Mouse (Mus musculus) testis, adult 10 weeks (tissue): ENCODE measurements around the gene Plxnb2. TPM values are rescaled to one million over a fixed set of nuclear protein-coding genes. Genes with fewer than 3 reads are reported as not detected.

Source experiments
- polyA plus RNA-seq: library from polyadenylated mRNA; stranded (reverse); fragments of 350-450 nt; fragmentation: Illumina TruSeq; extraction: RNeasy Lipid Tissue Mini Kit (QIAGEN cat#74804); gene quantifications from one replicate; pipeline ENCODE4 v1.2.3, GENCODE M21; 2014; ENCODE audit warnings: low read depth, low replicate concordance

Gene Plxnb2
- 4.6 TPM for polyA plus RNA-seq

DNA sequence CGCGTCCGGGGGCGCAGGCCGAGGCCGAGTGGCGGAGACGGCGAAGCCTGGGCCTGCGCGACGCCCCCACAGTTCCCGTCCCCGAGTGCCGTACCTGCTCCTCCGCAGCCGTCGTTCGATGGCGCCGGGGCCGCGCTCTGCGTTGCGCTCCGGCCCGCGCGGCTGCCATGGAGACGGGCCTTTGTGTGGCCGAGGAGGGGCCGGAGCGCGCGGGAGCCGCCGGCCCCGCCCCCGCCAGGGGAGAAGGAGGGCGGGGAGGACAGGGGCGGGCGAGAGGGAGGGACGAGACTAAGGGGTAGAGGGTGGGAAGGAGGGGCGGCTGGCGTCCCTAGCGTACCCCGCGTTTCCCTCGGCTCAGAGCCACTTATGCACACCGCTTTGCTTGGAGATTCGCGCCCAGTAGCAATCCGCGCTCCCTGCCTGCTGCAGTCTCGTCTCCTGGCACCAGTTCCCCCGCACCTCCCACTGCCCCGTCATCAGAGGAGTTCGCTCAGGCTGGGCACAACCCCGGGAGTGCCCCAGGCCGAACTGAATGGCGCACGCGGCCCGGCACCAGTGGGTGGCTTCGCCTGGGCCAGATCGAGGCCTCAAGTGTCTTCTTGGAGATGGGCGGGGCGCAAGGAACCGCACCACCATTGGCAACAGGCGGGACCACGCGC is at the start of gene Plxnb2:
Gene Plxnb2 (minus strand): TSS at position 218 of the 659 bp plus-strand sequence.

DNA sequence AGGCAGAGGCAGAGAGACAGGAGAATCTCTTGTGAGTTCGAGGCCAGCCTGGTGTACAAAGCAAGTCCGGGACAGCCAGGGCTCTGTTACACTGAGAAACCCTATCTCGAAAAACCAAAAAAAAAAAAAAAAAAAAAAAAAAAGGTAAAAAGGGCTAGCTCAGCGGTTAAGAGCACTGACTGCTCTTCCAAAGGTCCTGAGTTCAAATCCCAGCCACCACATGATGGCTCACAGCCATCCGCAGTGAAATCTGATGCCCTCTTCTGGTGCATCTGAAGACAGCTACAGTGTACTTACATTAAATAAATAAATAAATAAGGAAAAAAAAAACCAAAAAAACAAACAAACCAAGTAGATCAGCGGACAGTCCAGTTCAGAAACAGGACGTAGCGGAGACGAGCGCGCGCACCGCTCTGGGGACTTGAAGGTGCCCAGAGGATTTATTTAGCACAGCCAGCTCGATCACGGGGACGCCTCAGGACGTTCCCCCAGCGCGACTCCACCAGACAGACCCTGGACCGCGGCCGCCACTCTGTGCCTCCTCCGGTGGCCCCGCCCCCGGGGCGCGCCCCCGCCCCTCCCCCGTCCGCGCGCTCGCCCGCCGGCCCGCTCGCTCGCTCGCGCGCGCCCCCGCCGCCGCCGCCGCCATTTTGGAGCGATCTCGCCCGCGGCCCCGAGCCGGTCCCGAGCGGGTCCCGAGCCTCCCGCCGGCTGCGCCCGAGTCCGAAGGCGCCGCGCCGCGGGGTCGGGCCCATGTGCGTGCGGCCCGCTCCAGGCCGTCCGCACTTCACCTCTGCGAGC is 30.5 kb upstream of the Plxnb2 start, which contains the start of gene Ppp6r2:
Gene Ppp6r2 (plus strand): TSS at position 639 of the 801 bp plus-strand sequence.

DNA sequence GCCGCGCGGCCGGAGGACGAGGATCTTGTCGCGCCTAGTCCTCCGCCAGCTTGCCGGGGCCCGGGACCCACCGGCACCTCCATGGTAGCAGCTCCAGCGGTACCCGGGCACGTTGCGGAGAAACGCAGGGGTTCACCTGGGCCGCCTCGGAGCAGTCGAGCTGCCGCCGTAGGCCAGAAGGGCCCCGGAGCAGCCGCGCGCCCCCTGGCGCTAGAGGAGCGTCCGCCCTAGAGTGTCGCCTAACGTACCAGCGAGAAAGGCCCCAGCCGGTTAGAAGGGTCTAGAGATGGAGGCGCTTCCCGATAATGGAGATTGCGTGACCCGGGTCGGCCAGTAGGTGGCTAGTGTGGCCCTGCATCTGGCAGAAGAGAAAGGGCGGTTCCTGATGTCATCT is 15.7 kb upstream of the Plxnb2 start, which contains the start of gene Dennd6b:
Gene Dennd6b (minus strand): TSS at position 184 of the 394 bp plus-strand sequence.

GRCm38 (mm10) chr15:89149271-89150040 is 31.1 kb downstream of the Plxnb2 start, which contains the start of gene Mapk11:
TSS of gene Mapk11 (minus strand) at chr15:89149628.

GRCm38 (mm10) chr15:89140659-89141252 is 39.8 kb downstream of the Plxnb2 start, which contains the start of gene Mapk12:
TSS of gene Mapk12 (minus strand) at chr15:89140703.

DNA sequence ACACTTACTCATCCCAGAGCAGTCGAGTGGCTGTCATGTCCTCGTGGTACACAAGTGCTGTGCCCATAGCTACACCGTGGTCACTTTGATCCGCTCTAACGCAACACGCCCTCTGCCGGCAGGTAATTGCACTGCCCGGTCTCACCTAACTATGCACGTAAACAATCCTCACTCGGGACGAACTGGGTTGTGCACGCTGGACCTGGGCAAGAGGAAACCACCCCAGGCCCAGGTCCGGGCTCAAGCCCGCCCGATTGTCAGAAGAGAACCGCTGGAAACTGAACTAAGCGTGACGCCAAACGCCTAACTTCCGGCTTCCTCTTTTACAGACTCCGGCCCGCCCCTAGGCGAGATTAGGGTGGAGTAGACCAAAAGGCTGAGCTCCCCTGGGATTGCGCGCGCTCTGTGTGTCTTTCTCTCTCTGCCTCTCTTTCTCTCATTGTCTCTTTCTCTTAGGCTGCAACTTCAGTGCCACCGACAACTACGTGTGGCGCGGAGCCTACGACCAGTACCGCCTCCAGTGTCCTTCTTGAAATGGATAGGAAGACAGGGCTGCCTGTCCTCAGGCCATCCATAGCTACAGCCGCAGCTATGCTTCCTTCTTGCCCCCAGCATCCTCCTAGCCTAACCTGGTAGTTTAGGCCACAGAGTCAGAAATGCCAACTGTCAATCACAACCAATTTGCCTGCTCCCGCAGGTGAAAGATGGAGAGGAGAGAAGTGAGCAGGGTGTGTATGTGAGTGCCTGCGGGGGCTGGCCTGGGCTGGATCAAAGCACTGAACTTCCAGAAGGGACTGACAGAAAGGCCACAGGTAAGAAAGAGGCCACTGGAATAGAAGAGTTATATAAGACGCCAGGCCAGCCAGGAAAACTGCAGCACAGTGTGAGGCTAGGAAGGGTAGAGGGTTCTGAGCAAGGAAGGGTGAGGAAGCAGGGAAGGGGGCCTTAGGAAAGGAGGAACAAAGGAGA is 51.9 kb downstream of the Plxnb2 start, which contains the start of gene Hdac10:
Gene Hdac10 (minus strand): TSS at position 319 of the 969 bp plus-strand sequence.

DNA sequence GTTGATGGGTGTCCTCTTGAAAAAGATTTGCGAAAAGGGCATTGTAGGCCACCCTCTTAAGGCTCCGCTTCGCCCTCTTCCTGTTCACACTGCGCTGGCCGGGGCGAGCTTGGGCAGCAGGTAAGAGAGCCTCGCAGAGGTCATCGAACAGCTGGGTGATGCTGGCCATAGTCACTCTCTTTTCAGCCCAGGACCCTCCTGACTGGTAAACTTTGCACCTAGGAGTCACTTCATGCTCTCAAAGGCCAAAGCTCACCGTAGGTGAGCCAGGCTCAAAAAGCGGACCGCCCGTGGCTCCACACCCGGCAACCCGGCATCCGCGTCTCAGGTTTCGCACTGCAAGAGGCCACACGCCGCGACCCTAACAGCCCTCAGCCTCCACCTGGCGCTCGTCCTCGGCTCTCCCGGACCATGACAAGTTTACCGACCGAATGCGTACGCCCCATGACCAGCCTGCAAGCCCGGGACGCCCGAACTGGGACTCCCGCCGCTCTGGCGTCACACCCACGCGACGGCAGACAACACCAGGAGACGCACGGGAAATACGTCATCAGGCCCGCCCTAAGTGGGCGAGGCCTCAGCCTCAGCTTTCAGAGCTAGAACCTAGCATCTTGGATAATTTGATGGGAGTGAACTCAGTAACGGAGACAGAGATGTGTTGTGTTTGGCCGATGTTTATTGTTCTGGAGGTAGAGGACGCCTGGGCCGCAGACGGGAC is 57.8 kb downstream of the Plxnb2 start, which contains the start of gene Tubgcp6:
Gene Tubgcp6 (minus strand): TSS at position 464 of the 718 bp plus-strand sequence.

Other genes starting within 250 kb of the Plxnb2 start
- 91.5 TPM for gene Ttll8, start 226.4 kb downstream of the Plxnb2 start, polyA plus RNA-seq
- gene Mlc1, start 201.8 kb downstream of the Plxnb2 start, polyA plus RNA-seq, result 14.4 TPM
- 50.2 TPM for gene Mov10l1, start 197.9 kb downstream of the Plxnb2 start, polyA plus RNA-seq
- gene Panx2, start 121.1 kb downstream of the Plxnb2 start, polyA plus RNA-seq, result not detected
- 0.84 TPM for gene Trabd, start 105.7 kb downstream of the Plxnb2 start, polyA plus RNA-seq
- 1.8 TPM for gene Selenoo, start 91.7 kb downstream of the Plxnb2 start, polyA plus RNA-seq
- 1.2 TPM for gene Tubgcp6, start 57.7 kb downstream of the Plxnb2 start, polyA plus RNA-seq
- gene Hdac10, start 52.1 kb downstream of the Plxnb2 start, polyA plus RNA-seq, result not detected
- gene Mapk12, start 40.1 kb downstream of the Plxnb2 start, polyA plus RNA-seq, result 0.18 TPM
- gene Mapk11, start 31.2 kb downstream of the Plxnb2 start, polyA plus RNA-seq, result 0.31 TPM
- 1.0 TPM for gene Dennd6b, start 15.7 kb upstream of the Plxnb2 start, polyA plus RNA-seq
- gene Ppp6r2, start 30.8 kb upstream of the Plxnb2 start, polyA plus RNA-seq, result 16.1 TPM
- 5.4 TPM for gene Sbf1, start 134.5 kb upstream of the Plxnb2 start, polyA plus RNA-seq
- gene Adm2, start 141.9 kb upstream of the Plxnb2 start, polyA plus RNA-seq, result not detected
- gene Miox, start 153.6 kb upstream of the Plxnb2 start, polyA plus RNA-seq, result 0.21 TPM
- 1.1 TPM for gene Lmf2, start 174.9 kb upstream of the Plxnb2 start, polyA plus RNA-seq
- gene Ncaph2, start 174.9 kb upstream of the Plxnb2 start, polyA plus RNA-seq, result 9.2 TPM
- gene Sco2, start 193.1 kb upstream of the Plxnb2 start, polyA plus RNA-seq, result 0.62 TPM
- gene Tymp, start 196.3 kb upstream of the Plxnb2 start, polyA plus RNA-seq, result not detected
- not detected for gene Odf3b, start 198.5 kb upstream of the Plxnb2 start, polyA plus RNA-seq
- not detected for gene Klhdc7b, start 204.1 kb upstream of the Plxnb2 start, polyA plus RNA-seq
- gene Syce3, start 229.7 kb upstream of the Plxnb2 start, polyA plus RNA-seq, result 49.1 TPM
- 21.4 TPM for gene Cpt1b, start 245.1 kb upstream of the Plxnb2 start, polyA plus RNA-seq
- gene C730034F03Rik, start 248.8 kb upstream of the Plxnb2 start, polyA plus RNA-seq, result 8.2 TPM
- gene Gm44502, start 248.9 kb upstream of the Plxnb2 start, polyA plus RNA-seq, result 0.28 TPM
- 36.5 TPM for gene Chkb, start 249.1 kb upstream of the Plxnb2 start, polyA plus RNA-seq